Mouse (Mus musculus): ENCODE measurements at regions not wholly inside any gene's neighbourhood (a gene's known extent, or its start where the extent isn't known, plus 50 kb on each side); places are given as distances from the start of the nearest gene placed in this dataset. TPM values are rescaled to one million over a fixed set of nuclear protein-coding genes. Genes with fewer than 3 reads are reported as not detected.

- Histone ChIP-seq H3K27me3 (no peaks in the 10 kb centered on the region), H3K4me3 (no peak overlapping the region), H3K4me2 (no peak overlapping the region), H3K36me3 (no peaks in the 10 kb centered on the region), H3K27ac (replicated peaks) (no peak overlapping the region), H3K9ac (no peak overlapping the region), H3K4me1 (replicated peaks) (no peaks in the 10 kb centered on the region), H3K9me3 (no peaks in the 10 kb centered on the region)
- WGBS: 66% methylated on average over 3 of the region's 3 CpGs
- no peak for ATAC-seq (ENCODE audit: low FRiP score, low read depth)
These were observed 238.6 kb downstream of the Nr4a2 start for GRCm38 (mm10) chr2:56885181-56885580.

DNA sequence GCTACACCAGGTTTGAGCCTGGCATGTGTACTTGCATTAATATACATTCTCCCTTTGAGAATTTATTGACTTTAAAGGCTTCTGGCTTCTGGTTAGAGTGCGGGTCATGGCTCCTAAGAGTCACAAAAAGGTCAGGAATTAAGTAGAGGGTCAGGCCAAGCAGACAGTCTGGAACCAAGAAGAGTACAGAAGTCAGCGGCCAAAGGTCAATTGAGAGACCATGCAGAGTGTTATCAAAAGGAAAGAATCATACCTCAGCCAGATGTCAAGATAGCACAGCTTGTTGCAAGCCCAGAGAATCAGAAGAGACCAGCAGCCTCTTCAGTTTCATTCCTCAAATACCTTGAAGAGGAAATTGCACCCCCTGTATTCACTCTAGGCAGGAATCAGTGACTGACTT, 263.0 kb downstream of the Nr4a2 start:
- Histone ChIP-seq H3K4me3 (no peak overlapping the region), H3K4me2 (no peak overlapping the region), H3K9ac (no peak overlapping the region), H3K4me1 (replicated peaks) (no peaks in the 10 kb centered on the region), H3K27me3 (no peaks in the 10 kb centered on the region), H3K9me3 (no peaks in the 10 kb centered on the region), H3K36me3 (no peaks in the 10 kb centered on the region), H3K27ac (replicated peaks) (no peak overlapping the region)
- WGBS: 63% methylated on average over 2 of the region's 2 CpGs
- ATAC-seq (ENCODE audit: low FRiP score, low read depth): no peak

- no peak for ATAC-seq (ENCODE audit: low FRiP score, low read depth)
These were observed 303.3 kb downstream of the Nr4a2 start for GRCm38 (mm10) chr2:56820551-56820950.

GRCm38 (mm10) chr2:56784808-56785207, 339.0 kb downstream of the Nr4a2 start:
- Histone ChIP-seq H3K4me3 (no peak overlapping the region), H3K4me2 (no peak overlapping the region), H3K9me3 (no peaks in the 10 kb centered on the region), H3K27me3 (no peaks in the 10 kb centered on the region), H3K4me1 (replicated peaks) (no peaks in the 10 kb centered on the region), H3K27ac (replicated peaks) (no peak overlapping the region), H3K36me3 (no peaks in the 10 kb centered on the region), H3K9ac (no peak overlapping the region)
- no peak for ATAC-seq (ENCODE audit: low FRiP score, low read depth)
- 79% methylated on average over 2 of the region's 2 CpGs for WGBS

More at GRCm38 (mm10) chr2:56820551-56820950, 303.3 kb downstream of the Nr4a2 start:
- Histone ChIP-seq H3K9me3 (no peaks in the 10 kb centered on the region), H3K4me2 (no peak overlapping the region), H3K27me3 (no peaks in the 10 kb centered on the region), H3K4me3 (no peak overlapping the region), H3K27ac (replicated peaks) (no peak overlapping the region), H3K9ac (no peak overlapping the region), H3K4me1 (replicated peaks) (no peaks in the 10 kb centered on the region), H3K36me3 (no peaks in the 10 kb centered on the region)
- 24% methylated on average over 4 of the region's 4 CpGs for WGBS

Small RNA genes lying in the stretch of these regions (microRNA-seq; reads per million reads assigned to microRNA genes)
- gene Mir195b: not detected

All from hindbrain, embryonic 15.5 days (tissue).